Mouse (Mus musculus): ENCODE measurements at regions not wholly inside any gene's neighbourhood (a gene's known extent, or its start where the extent isn't known, plus 50 kb on each side); places are given as distances from the start of the nearest gene placed in this dataset.

DNA sequence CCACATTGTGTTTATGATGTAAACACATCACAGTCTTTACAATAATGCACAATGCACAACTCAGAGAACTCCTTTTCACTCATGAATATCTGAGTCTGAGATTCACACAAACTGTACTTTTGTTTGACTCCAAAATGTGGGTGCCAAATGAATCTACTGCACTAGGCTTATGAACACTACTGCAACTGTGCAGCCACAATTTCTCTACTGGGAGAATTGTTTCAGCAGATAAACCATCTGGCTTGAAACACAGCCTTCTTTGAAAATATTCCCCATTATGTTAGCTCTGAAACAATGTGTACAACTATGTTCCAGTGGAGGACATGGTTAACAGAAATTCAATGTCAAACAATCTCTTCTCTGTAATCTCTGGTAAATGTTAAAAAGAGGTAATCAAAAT lies 166.6 kb upstream of the Zeb2 start:
- H3K4me1 ChIP-seq (replicated peaks; ENCODE audit: control insufficient read depth, insufficient read depth, low read length), result peaks cover 10% of the 10 kb centered on the region; the same call in 1 of the 2 replicates
- H3K4me3 ChIP-seq (replicated peaks; ENCODE audit: low read length), result no peak overlapping the region
- DNase-seq (ENCODE audit: low spot score), result no peak
- H3K36me3 ChIP-seq (replicated peaks; ENCODE audit: control insufficient read depth, insufficient read depth), result no peaks in the 10 kb centered on the region
- ATAC-seq (ENCODE audit: low FRiP score), result no peak
- H3K9ac ChIP-seq, result no peak overlapping the region
- H3K27ac ChIP-seq, result no peak overlapping the region
- H3K9me3 ChIP-seq (ENCODE audit: control insufficient read depth, low read length), result no peaks in the 10 kb centered on the region
- H3K27me3 ChIP-seq (ENCODE audit: control insufficient read depth, insufficient read depth, low read length), result no peaks in the 10 kb centered on the region
- H3K4me2 ChIP-seq (replicated peaks), result no peak overlapping the region

DNA sequence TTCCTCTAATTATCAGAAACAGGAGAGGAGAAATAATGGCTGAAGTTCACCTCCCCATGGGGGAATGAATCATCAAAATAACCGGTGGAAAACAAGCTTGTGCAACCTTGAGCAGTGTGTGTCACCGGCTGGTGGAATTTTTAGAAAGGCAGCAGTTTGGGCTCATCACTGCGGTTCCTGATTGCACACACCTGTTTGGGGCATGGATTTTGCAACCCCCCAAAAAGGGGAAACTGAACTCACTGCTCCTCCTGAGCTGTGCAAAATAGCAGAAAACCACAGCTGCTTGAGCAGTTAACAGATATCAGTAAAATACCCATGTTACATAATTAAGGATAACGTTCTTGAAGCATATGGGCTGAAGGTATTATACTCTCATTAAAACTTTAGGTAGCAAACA lies 162.3 kb upstream of the Zeb2 start:
- 85% methylated on average over 4 of the region's 4 CpGs for WGBS
- no peaks in the 10 kb centered on the region for H3K36me3 ChIP-seq (replicated peaks; ENCODE audit: control insufficient read depth, insufficient read depth)
- H3K9me3 ChIP-seq (ENCODE audit: control insufficient read depth, low read length), result no peaks in the 10 kb centered on the region
- no peak overlapping the region for H3K9ac ChIP-seq
- no peaks in the 10 kb centered on the region for H3K4me1 ChIP-seq (replicated peaks; ENCODE audit: control insufficient read depth, insufficient read depth, low read length)
- H3K27me3 ChIP-seq (ENCODE audit: control insufficient read depth, insufficient read depth, low read length), result no peaks in the 10 kb centered on the region
- H3K4me2 ChIP-seq (replicated peaks), result no peak overlapping the region
- H3K4me3 ChIP-seq (replicated peaks; ENCODE audit: low read length), result no peak overlapping the region
- no peak overlapping the region for H3K27ac ChIP-seq
- DNase-seq (ENCODE audit: low spot score), result no peak
- no peak for ATAC-seq (ENCODE audit: low FRiP score)

DNA sequence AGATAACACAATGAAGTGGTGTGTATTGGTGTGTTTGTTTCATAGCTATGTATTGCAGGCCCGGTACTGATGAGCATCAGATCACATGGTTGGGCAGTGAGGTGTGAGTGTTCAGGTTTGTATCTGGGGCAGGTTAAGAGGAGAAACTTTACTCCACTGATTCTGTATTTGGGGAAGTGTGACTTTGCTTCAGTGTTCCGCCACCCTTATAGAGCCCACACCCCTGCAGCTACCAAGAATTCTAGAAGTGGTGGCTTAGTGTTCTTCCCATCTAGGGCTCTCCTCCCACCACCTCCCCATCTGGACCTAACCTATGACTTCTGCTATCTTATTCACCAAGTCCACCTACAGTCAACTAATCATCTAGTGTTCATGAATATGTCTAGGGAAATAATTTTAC lies 160.4 kb upstream of the Zeb2 start:
- no peaks in the 10 kb centered on the region for H3K4me1 ChIP-seq (replicated peaks; ENCODE audit: control insufficient read depth, insufficient read depth, low read length)
- H3K4me3 ChIP-seq (replicated peaks; ENCODE audit: low read length), result no peak overlapping the region
- H3K27me3 ChIP-seq (ENCODE audit: control insufficient read depth, insufficient read depth, low read length), result no peaks in the 10 kb centered on the region
- H3K4me2 ChIP-seq (replicated peaks), result no peak overlapping the region
- no peak overlapping the region for H3K9ac ChIP-seq
- ATAC-seq (ENCODE audit: low FRiP score) (no peak), DNase-seq (ENCODE audit: low spot score) (no peak)
- H3K36me3 ChIP-seq (replicated peaks; ENCODE audit: control insufficient read depth, insufficient read depth), result no peaks in the 10 kb centered on the region
- H3K27ac ChIP-seq, result no peak overlapping the region
- H3K9me3 ChIP-seq (ENCODE audit: control insufficient read depth, low read length), result no peaks in the 10 kb centered on the region
- 93% methylated on average over 2 of the region's 2 CpGs for WGBS

DNA sequence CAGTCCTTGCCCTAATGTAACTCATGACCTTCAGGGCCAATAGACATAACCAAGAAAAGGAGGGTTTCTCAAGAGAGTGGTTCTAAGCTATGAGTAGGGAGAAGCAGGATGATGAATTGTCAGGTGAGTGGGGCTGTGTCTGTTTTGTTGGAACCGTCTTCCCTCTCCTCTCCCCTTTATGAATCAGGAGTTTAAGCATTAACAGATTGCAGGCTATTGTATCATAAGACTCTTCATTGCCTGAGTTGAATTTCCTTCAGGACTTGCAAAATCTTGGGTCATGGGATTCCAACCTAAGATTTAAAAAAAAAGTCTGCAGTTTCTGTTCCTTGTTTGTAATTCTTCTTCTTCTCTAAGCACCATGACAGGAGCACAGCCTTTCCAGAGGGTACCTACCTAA lies 159.5 kb upstream of the Zeb2 start:
- WGBS, result 75% methylated on average over 1 of the region's 1 CpGs
- ATAC-seq (ENCODE audit: low FRiP score) (no peak), DNase-seq (ENCODE audit: low spot score) (no peak)
- H3K4me2 ChIP-seq (replicated peaks), result no peak overlapping the region
- no peak overlapping the region for H3K4me3 ChIP-seq (replicated peaks; ENCODE audit: low read length)
- no peaks in the 10 kb centered on the region for H3K36me3 ChIP-seq (replicated peaks; ENCODE audit: control insufficient read depth, insufficient read depth)
- H3K27me3 ChIP-seq (ENCODE audit: control insufficient read depth, insufficient read depth, low read length), result no peaks in the 10 kb centered on the region
- H3K9me3 ChIP-seq (ENCODE audit: control insufficient read depth, low read length), result no peaks in the 10 kb centered on the region
- no peak overlapping the region for H3K9ac ChIP-seq
- H3K27ac ChIP-seq, result no peak overlapping the region
- H3K4me1 ChIP-seq (replicated peaks; ENCODE audit: control insufficient read depth, insufficient read depth, low read length), result no peaks in the 10 kb centered on the region

DNA sequence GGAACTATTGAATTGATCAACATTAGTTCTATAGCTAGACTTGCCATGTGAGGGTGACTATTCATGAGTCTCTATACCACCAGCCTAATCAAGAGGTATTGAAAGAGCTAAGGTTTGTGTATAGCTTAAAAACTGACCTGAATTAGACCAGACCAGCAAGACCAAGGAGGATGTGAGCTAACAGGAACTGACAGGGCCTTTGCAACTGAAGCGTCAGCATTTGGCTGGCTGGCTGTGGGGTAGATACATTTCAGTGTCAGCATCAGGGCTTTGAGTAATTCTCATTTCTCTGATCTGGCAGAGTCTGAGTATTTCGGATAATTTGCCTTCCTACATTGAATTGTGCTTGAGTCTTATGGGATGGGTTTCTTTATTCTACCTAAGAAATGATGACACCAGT lies 152.8 kb upstream of the Zeb2 start:
- 84% methylated on average over 2 of the region's 2 CpGs for WGBS
- DNase-seq (ENCODE audit: low spot score) (no peak), ATAC-seq (ENCODE audit: low FRiP score) (no peak)
- Histone ChIP-seq H3K9ac (no peak overlapping the region), H3K27ac (no peak overlapping the region), H3K27me3 (ENCODE audit: control insufficient read depth, insufficient read depth, low read length) (no peaks in the 10 kb centered on the region), H3K9me3 (ENCODE audit: control insufficient read depth, low read length) (no peaks in the 10 kb centered on the region), H3K36me3 (replicated peaks; ENCODE audit: control insufficient read depth, insufficient read depth) (no peaks in the 10 kb centered on the region), H3K4me2 (replicated peaks) (no peak overlapping the region), H3K4me3 (replicated peaks; ENCODE audit: low read length) (no peak overlapping the region), H3K4me1 (replicated peaks; ENCODE audit: control insufficient read depth, insufficient read depth, low read length) (no peaks in the 10 kb centered on the region)

DNA sequence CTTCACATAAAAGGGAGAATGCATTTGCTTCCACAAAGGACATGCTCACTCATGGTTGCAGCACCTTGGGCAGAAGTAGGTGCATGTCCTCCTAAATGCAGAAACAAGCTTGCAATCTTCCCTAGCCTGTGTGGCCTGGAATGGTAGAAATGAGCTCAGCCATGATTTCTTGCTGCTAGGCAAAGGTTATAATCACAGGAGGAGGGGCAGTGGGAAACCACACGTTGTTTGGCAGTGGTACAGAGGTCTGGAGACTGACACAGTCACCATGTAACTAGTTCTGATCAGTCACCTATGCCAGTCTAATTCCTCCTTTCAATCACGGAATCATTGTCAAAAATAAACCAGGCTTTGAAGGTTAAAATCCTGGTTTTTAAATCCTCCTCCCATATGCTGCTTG lies 148.6 kb upstream of the Zeb2 start:
- ATAC-seq (ENCODE audit: low FRiP score), result no peak
- H3K9me3 ChIP-seq (ENCODE audit: control insufficient read depth, low read length), result no peaks in the 10 kb centered on the region
- no peak overlapping the region for H3K27ac ChIP-seq
- no peak for DNase-seq (ENCODE audit: low spot score)
- no peaks in the 10 kb centered on the region for H3K36me3 ChIP-seq (replicated peaks; ENCODE audit: control insufficient read depth, insufficient read depth)
- no peak overlapping the region for H3K9ac ChIP-seq
- 56% methylated on average over 2 of the region's 2 CpGs for WGBS
- no peaks in the 10 kb centered on the region for H3K27me3 ChIP-seq (ENCODE audit: control insufficient read depth, insufficient read depth, low read length)
- H3K4me2 ChIP-seq (replicated peaks), result no peak overlapping the region
- no peaks in the 10 kb centered on the region for H3K4me1 ChIP-seq (replicated peaks; ENCODE audit: control insufficient read depth, insufficient read depth, low read length)
- no peak overlapping the region for H3K4me3 ChIP-seq (replicated peaks; ENCODE audit: low read length)

DNA sequence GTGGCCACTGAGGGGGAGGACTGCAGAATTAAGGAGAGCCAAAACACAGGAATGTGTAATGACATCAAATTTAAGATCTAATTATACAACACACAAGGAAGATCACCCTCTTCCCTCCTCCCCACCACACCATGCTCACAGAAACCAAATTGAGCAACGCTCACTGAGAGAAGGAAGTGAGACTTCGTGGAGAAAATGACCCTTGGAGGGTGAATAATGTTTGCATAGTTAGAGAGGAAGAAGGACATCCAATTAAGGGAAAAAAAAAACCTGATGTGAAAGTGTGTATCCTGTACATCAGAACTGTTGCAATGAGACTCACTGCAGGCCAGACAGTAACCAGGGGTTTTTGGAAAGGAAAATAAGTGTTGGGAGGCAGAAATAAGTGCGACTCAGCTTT lies 144.8 kb upstream of the Zeb2 start:
- H3K36me3 ChIP-seq (replicated peaks; ENCODE audit: control insufficient read depth, insufficient read depth), result no peaks in the 10 kb centered on the region
- 83% methylated on average over 3 of the region's 3 CpGs for WGBS
- no peak overlapping the region for H3K9ac ChIP-seq
- no peaks in the 10 kb centered on the region for H3K4me1 ChIP-seq (replicated peaks; ENCODE audit: control insufficient read depth, insufficient read depth, low read length)
- H3K4me2 ChIP-seq (replicated peaks), result no peak overlapping the region
- ATAC-seq (ENCODE audit: low FRiP score) (no peak), DNase-seq (ENCODE audit: low spot score) (no peak)
- H3K4me3 ChIP-seq (replicated peaks; ENCODE audit: low read length), result no peak overlapping the region
- H3K9me3 ChIP-seq (ENCODE audit: control insufficient read depth, low read length), result no peaks in the 10 kb centered on the region
- H3K27ac ChIP-seq, result no peak overlapping the region
- no peaks in the 10 kb centered on the region for H3K27me3 ChIP-seq (ENCODE audit: control insufficient read depth, insufficient read depth, low read length)

DNA sequence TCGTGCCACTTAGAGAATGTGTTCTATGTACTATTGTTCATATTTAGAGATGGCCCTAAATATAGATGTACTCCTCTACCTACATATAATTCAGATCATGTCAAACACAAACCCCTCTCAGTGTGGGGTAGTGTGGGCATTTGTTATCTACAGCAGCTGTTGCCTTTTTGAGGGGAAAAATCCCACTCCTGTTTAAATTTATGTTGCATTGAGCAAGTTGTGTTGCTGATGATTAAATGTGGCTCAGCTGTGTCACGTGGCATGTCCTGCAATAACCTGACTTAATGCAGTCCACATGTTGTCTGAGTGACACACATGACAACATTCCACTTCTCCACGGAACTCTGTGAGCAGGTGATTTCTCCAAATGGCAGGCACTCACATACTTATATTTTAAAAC lies 141.7 kb upstream of the Zeb2 start:
- H3K4me1 ChIP-seq (replicated peaks; ENCODE audit: control insufficient read depth, insufficient read depth, low read length), result no peaks in the 10 kb centered on the region
- H3K36me3 ChIP-seq (replicated peaks; ENCODE audit: control insufficient read depth, insufficient read depth), result no peaks in the 10 kb centered on the region
- DNase-seq (ENCODE audit: low spot score) (no peak), ATAC-seq (ENCODE audit: low FRiP score) (no peak)
- H3K27ac ChIP-seq, result no peak overlapping the region
- 83% methylated on average over 3 of the region's 3 CpGs for WGBS
- H3K9ac ChIP-seq, result no peak overlapping the region
- H3K4me2 ChIP-seq (replicated peaks), result no peak overlapping the region
- H3K27me3 ChIP-seq (ENCODE audit: control insufficient read depth, insufficient read depth, low read length), result no peaks in the 10 kb centered on the region
- no peak overlapping the region for H3K4me3 ChIP-seq (replicated peaks; ENCODE audit: low read length)
- H3K9me3 ChIP-seq (ENCODE audit: control insufficient read depth, low read length), result no peaks in the 10 kb centered on the region

DNA sequence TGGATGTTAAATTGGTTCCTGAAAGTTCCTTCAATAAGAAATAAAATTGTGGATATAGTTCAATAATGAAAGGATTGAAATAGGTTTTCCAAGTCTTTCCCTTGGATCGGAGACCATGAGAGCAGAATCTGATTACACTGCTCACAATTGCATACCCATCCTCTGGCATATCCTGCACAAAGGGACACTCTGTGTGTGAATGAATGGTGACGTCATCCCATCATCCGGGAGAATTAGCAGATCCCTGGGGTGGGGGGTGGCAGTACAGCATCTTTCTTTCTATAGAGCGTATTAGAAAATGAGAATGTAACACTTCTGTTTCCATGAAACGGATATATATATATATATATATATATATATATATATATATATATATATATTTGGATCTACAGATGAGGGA lies 139.2 kb upstream of the Zeb2 start:
- 69% methylated on average over 5 of the region's 5 CpGs for WGBS
- H3K4me3 ChIP-seq (replicated peaks; ENCODE audit: low read length), result no peak overlapping the region
- no peak overlapping the region for H3K9ac ChIP-seq
- no peak overlapping the region for H3K4me2 ChIP-seq (replicated peaks)
- H3K27me3 ChIP-seq (ENCODE audit: control insufficient read depth, insufficient read depth, low read length), result no peaks in the 10 kb centered on the region
- no peak for DNase-seq (ENCODE audit: low spot score)
- no peak for ATAC-seq (ENCODE audit: low FRiP score)
- no peak overlapping the region for H3K27ac ChIP-seq
- no peaks in the 10 kb centered on the region for H3K9me3 ChIP-seq (ENCODE audit: control insufficient read depth, low read length)
- H3K36me3 ChIP-seq (replicated peaks; ENCODE audit: control insufficient read depth, insufficient read depth), result no peaks in the 10 kb centered on the region
- H3K4me1 ChIP-seq (replicated peaks; ENCODE audit: control insufficient read depth, insufficient read depth, low read length), result no peaks in the 10 kb centered on the region

DNA sequence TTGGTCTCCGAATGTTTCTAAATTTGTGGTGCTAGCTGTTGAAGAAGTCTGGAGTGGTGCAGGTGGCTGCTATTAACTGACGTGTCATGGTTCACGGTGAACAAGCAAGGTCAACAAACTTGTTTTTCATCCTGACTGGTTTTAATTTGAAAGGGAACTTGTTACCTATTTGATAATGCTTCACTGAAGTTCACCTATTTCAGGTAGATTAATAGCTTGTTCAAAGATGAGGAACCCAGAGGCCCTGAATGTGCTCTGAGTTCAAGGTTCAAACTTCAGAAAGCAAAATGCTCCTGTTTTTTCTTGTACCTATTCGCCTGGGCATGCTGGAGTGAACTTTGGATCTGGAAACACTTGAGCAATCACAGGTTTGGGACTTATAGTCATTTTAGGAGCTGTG lies 136.7 kb upstream of the Zeb2 start:
- no peaks in the 10 kb centered on the region for H3K9me3 ChIP-seq (ENCODE audit: control insufficient read depth, low read length)
- 67% methylated on average over 4 of the region's 4 CpGs for WGBS
- no peaks in the 10 kb centered on the region for H3K36me3 ChIP-seq (replicated peaks; ENCODE audit: control insufficient read depth, insufficient read depth)

More for the DNA sequence above, 136.7 kb upstream of the Zeb2 start:
- Histone ChIP-seq H3K4me3 (replicated peaks; ENCODE audit: low read length) (no peak overlapping the region), H3K27ac (no peak overlapping the region), H3K9ac (no peak overlapping the region), H3K4me1 (replicated peaks; ENCODE audit: control insufficient read depth, insufficient read depth, low read length) (no peaks in the 10 kb centered on the region), H3K27me3 (ENCODE audit: control insufficient read depth, insufficient read depth, low read length) (no peaks in the 10 kb centered on the region), H3K4me2 (replicated peaks) (no peak overlapping the region)
- ATAC-seq (ENCODE audit: low FRiP score), result no peak
- no peak for DNase-seq (ENCODE audit: low spot score)
